Mouse (Mus musculus) kidney, embryonic 16.5 days (tissue): ENCODE measurements around the gene Cdk4. TPM values are rescaled to one million over a fixed set of nuclear protein-coding genes. Genes with fewer than 3 reads are reported as not detected.

ENCODE experiments used
- ATAC-seq: fragments of 200-750 bp; cut with Nextera tagmentation; 2 replicates; pipeline ENCODE4 v1.8.0; 2017; ENCODE audit warnings: moderate TSS enrichment; ENCODE audit not compliant: low FRiP score, low TSS enrichment
- H3K27ac ChIP-seq: fragments of 300-500 bp; sonication (generic); 2 replicates; pipeline ENCODE4 v1.5.1; 2014; ENCODE audit warnings: low read length
- H3K27me3 ChIP-seq: fragments of 300-500 bp; sonication (generic); 2 replicates; pipeline ENCODE4 v1.6.1; 2014; ENCODE audit warnings: low read length, control low read depth, mixed read lengths; ENCODE audit not compliant: insufficient read depth
- H3K36me3 ChIP-seq: fragments of 300-500 bp; sonication (generic); 2 replicates; pipeline ENCODE4 v1.6.1; 2014; ENCODE audit warnings: low read length, control low read depth, mixed read lengths; ENCODE audit not compliant: insufficient read depth
- H3K4me1 ChIP-seq: fragments of 300-500 bp; sonication (generic); 2 replicates; pipeline ENCODE4 v1.6.1; 2014; ENCODE audit warnings: low read length, control low read depth, mixed read lengths; ENCODE audit not compliant: insufficient read depth
- H3K4me2 ChIP-seq: fragments of 300-500 bp; sonication (generic); replicated peaks from 2 replicates; pipeline ENCODE4 v1.6.1; 2014; ENCODE audit warnings: low read depth, low read length
- H3K4me3 ChIP-seq: fragments of 300-500 bp; sonication (generic); 2 replicates; pipeline ENCODE4 v1.5.1; 2014; ENCODE audit warnings: mild to moderate bottlenecking, low read length
- H3K9ac ChIP-seq: fragments of 300-500 bp; sonication (generic); replicated peaks from 2 replicates; pipeline ENCODE4 v1.6.1; 2014; ENCODE audit warnings: low read length
- H3K9me3 ChIP-seq: fragments of 300-500 bp; sonication (generic); 2 replicates; pipeline ENCODE4 v1.6.1; 2016; ENCODE audit warnings: low read length, control low read depth
- WGBS: fragments of 180-500 bp; shearing (Covaris S2); extraction: QIAGEN DNeasy Blood & Tissue Kit; methylation state at CpG from one replicate; pipeline ENCODE4 v1.1.7; 2014; 5-methylcytosine and 5-hydroxymethylcytosine counted together
- polyA plus RNA-seq: library from polyadenylated mRNA; unstranded; fragments of >200 nt; fragmentation: Nextera tagmentation; extraction: Ambion mirVana; gene quantifications from 2 replicates; pipeline ENCODE4 v1.2.1, GENCODE M21; 2015

Gene Cdk4
- polyA plus RNA-seq, 1 experiment from 2014 or later = 1,917 TPM

DNA sequence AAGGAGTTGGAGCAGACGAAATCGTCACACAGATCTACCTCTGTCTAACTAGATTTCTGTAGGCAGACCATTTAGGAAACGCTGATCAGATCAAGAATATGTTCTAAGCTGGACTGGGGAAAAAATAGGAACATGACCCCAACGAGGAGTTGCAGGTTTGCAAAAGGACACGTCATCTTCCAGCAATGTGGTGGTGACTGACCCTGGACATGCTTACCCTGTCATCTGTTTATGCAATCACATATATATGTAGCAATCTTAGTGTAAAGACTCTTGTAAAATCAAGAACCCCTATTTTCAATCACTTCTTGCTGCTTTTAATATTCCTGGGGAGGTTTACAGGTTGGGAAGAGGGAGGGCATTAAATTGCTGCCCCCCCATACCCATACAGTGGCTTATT, 831 bp upstream of the Cdk4 start:
- Histone ChIP-seq H3K27me3 (peaks cover 11% of the 10 kb centered on the region; the same call in 1 of the 2 replicates), H3K9ac (no peak overlapping the region), H3K4me2 (no peak overlapping the region), H3K9me3 (no peaks in the 10 kb centered on the region), H3K4me3 (no peak overlapping the region), H3K36me3 (peaks cover 29% of the 10 kb centered on the region), H3K4me1 (peaks cover 29% of the 10 kb centered on the region), H3K27ac (no peak overlapping the region)
- WGBS = 74% methylated on average over 5 of the region's 5 CpGs
- ATAC-seq = no peak

GRCm38 (mm10) chr10:127063913-127064870, 858 bp downstream of the Cdk4 start:
- H3K9me3 ChIP-seq = no peaks in the 10 kb centered on the region
- peak overlapping the region; percentile 72 for H3K4me2 ChIP-seq
- H3K4me1 ChIP-seq = peaks cover 34% of the 10 kb centered on the region
- no peak; the same call in 1 of the 2 replicates for ATAC-seq
- H3K27ac ChIP-seq = peak overlapping the region; percentile 83
- peak overlapping the region; percentile 78 for H3K4me3 ChIP-seq
- peak overlapping the region; percentile 96 for H3K9ac ChIP-seq
- 10% methylated on average over 37 of the region's 37 CpGs for WGBS
- H3K27me3 ChIP-seq = peaks cover 7% of the 10 kb centered on the region; the same call in 1 of the 2 replicates
- H3K36me3 ChIP-seq = peaks cover 37% of the 10 kb centered on the region

DNA sequence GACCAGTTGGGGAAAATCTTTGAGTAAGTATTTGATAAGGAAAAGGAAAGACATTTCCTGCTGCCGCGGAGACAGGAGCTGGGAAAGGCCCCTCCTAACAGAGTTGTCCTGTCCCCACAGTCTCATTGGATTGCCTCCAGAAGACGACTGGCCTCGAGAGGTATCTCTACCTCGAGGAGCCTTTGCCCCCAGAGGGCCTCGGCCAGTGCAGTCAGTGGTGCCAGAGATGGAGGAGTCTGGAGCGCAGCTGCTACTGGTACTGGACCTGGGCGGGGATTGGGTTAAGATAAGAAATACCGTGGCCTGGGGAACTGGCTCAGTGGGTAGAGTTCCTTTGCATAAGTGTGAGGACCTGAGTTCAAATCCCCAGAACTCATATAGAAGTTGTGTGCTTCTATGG, 2.6 kb downstream of the Cdk4 start:
- no peak for ATAC-seq
- 89% methylated on average over 9 of the region's 9 CpGs for WGBS
- H3K9ac ChIP-seq = no peak overlapping the region
- H3K27me3 ChIP-seq = no peaks in the 10 kb centered on the region; the same call in 1 of the 2 replicates
- peaks cover 33% of the 10 kb centered on the region for H3K4me1 ChIP-seq
- no peak overlapping the region for H3K27ac ChIP-seq
- peaks cover 37% of the 10 kb centered on the region for H3K36me3 ChIP-seq
- no peaks in the 10 kb centered on the region for H3K9me3 ChIP-seq
- H3K4me2 ChIP-seq = no peak overlapping the region
- no peak overlapping the region for H3K4me3 ChIP-seq

GRCm38 (mm10) chr10:127066519-127067018, 3.2 kb downstream of the Cdk4 start:
- Histone ChIP-seq H3K27ac (no peak overlapping the region), H3K4me1 (peaks cover 37% of the 10 kb centered on the region), H3K9me3 (no peaks in the 10 kb centered on the region), H3K4me3 (no peak overlapping the region), H3K4me2 (no peak overlapping the region), H3K36me3 (peaks cover 37% of the 10 kb centered on the region), H3K27me3 (no peaks in the 10 kb centered on the region; the same call in 1 of the 2 replicates), H3K9ac (no peak overlapping the region)
- ATAC-seq = no peak
- 90% methylated on average over 14 of the region's 14 CpGs for WGBS

DNA sequence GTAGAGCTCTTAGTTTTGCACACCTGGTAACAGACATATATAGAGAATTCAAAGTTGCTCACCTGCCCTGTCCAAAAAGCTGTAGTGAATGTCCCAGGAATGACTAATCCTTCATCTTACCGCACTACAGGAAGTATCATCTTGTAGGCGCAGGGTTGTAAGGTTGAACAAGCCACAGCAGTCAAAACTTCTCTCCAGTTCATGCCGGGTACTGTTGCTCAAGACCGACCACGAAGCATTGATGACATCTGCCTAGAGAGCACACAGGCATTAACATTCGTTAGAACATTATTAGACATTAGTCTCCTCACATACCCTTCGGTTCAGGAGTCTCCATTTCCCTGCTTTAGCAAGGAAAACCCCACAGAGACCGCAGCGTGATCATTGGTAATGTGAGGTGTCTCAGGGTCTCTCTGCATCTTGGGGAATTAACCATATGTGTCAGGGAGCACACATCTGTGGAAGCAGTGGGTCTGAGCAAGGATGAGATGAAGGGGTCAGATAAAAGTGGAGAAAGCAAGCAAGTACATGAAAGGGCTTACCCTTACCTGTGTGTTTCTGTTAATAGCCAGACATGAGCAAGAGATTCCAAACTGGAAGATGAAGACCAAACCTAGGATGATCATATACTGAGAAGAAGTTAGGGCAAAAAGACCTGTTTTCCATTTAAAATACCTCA, 5.2 kb downstream of the Cdk4 start:
- Histone ChIP-seq H3K9ac (peak overlapping the region; percentile 82), H3K4me3 (peak overlapping the region; percentile 75), H3K4me2 (peak overlapping the region; percentile 82), H3K36me3 (peaks cover 37% of the 10 kb centered on the region), H3K9me3 (no peaks in the 10 kb centered on the region), H3K4me1 (peaks cover 30% of the 10 kb centered on the region), H3K27me3 (no peaks in the 10 kb centered on the region), H3K27ac (peak overlapping the region; percentile 96; the same call in 1 of the 2 replicates)
- WGBS = 72% methylated on average over 9 of the region's 9 CpGs
- ATAC-seq = no peak

DNA sequence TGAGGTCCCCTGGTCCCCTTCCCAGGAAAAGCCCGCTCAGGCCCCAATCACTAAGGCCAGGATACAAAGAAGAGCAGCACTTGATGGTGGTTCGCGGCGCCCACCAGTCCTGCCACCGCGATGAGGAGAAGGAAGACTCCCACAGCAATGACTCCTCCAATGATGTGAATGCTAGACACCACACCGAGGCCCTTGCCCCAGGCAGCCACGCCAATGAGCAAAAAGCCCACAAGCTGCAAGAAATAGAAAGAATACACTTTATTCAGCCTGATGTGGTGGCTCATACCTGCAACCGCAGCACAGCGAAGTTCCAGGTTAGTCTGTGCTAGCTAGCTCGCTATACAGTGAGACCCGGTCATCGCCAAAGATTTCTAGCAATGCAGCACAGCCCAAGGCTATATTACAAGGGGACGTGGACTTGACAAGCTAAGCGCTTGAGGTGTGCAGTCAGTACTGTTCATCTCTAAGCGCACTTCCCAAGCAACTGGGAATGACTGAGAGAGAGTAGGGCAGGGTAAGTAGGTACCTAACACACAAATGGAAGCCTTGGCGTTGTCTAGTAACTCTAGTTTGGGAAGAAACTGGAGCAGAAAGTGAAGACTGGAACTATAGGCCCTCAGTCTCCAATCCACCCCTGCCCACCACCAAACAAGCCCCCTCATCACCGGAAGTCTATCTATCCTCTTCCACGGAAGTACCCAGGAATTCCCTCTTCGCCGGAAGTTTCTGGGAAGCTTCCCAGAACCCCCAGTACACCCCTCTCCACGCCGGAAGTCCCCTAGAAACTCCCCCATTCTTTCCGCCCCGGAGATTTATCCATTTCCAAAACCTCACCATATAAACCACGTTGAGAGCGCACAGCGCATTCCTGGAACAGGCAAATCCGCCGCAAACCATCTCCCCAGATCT, 6.2 kb downstream of the Cdk4 start:
- WGBS = 5% methylated on average over 30 of the region's 30 CpGs
- peaks cover 30% of the 10 kb centered on the region for H3K4me1 ChIP-seq
- H3K9me3 ChIP-seq = no peaks in the 10 kb centered on the region
- peak overlapping the region; percentile 82 for H3K4me2 ChIP-seq
- H3K36me3 ChIP-seq = peaks cover 37% of the 10 kb centered on the region
- no peaks in the 10 kb centered on the region for H3K27me3 ChIP-seq
- H3K9ac ChIP-seq = peak overlapping the region; percentile 82
- ATAC-seq = peak; percentile 64
- peak overlapping the region; percentile 96 for H3K27ac ChIP-seq
- H3K4me3 ChIP-seq = peak overlapping the region; percentile 75

- Histone ChIP-seq H3K9ac (peak within 1 kb of the TSS; percentile 82), H3K27me3 (0 out of 2 replicates have a peak, but pooled peaks cover 7% of the 10 kb centered on the region), H3K27ac (peak within 1 kb of the TSS; percentile 96), H3K4me3 (peak within 1 kb of the TSS; percentile 75), H3K4me1 (peaks cover 23% of the 10 kb centered on the region), H3K36me3 (peaks cover 29% of the 10 kb centered on the region), H3K9me3 (no peaks in the 10 kb centered on the region), H3K4me2 (peak within 1 kb of the TSS; percentile 82)
- 1% methylated on average over 36 of the region's 36 CpGs for WGBS
- peak; percentile 93 for ATAC-seq
These were observed 7.1 kb downstream of the Cdk4 start, which contains the start of gene Tspan31 for GRCm38 (mm10) chr10:127070190-127071121. TSS of gene Tspan31 (minus strand) at chr10:127070264.

DNA sequence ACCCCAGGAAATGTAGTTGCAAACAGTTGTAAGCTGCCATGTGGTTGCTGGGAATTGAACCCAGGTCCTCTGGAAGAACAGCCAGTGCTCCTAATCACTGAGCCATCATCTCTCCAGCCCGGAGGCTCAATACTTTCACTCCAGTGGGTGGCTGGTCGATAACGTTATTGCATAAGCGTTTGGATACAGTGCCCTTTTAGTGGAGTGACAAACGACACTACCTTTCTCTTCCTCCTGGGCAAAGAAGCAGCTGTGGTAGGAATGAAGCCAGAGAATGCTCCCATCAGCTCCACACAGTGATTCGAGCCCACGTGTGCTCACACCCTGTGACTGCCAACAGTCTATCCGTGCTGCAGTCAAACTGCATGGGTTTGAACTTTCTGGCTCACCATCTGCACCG, 7.9 kb downstream of the Cdk4 start:
- H3K36me3 ChIP-seq = peaks cover 22% of the 10 kb centered on the region
- H3K9me3 ChIP-seq = no peaks in the 10 kb centered on the region
- no peak overlapping the region for H3K27ac ChIP-seq
- WGBS = 75% methylated on average over 9 of the region's 9 CpGs
- peak overlapping the region; percentile 75 for H3K4me3 ChIP-seq
- peaks cover 10% of the 10 kb centered on the region for H3K27me3 ChIP-seq
- H3K9ac ChIP-seq = peak overlapping the region; percentile 82
- peaks cover 23% of the 10 kb centered on the region for H3K4me1 ChIP-seq
- no peak for ATAC-seq
- peak overlapping the region; percentile 82 for H3K4me2 ChIP-seq
